In the genomic region with DNA sequence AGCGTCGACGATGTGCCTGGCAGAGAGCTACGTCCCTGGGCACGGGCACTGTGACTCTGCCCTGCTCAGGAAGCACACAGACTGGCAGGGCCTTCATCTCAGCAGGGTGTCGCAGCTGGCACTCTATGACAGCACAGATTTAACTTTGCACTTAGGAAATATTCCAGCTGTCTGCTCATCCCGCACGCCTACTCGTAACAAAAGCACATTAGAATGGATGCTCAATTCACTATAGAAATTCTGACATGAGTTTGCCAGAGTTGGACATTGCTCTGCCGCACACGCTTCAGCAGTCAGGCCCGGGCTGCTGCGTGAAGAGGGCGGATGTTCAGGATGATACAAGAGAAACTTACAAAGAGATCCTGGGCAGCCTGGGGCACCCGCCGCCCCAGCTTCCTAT, we compare ENCODE assay signal across 15 mouse cellular contexts. TPM values are rescaled to one million over a fixed set of nuclear protein-coding genes. Genes with fewer than 3 reads are reported as not detected.
DNase-seq lines count a peak whose midpoint lies in the region; ATAC-seq and TF ChIP-seq lines count a peak whose summit lies in the region.
"Had no signal": no experiment of that assay in that cellular context is flagged by ENCODE, and none has a peak within 500 bp of the region (broad histone marks: within the 10 kb centered on the region; RNA-seq: fewer than 3 reads in every experiment).

No protein-coding gene starts in this region.

- ATAC-seq in hindbrain, embryonic 13.5 days (ENCODE audit: low FRiP score) = peak; percentile 85
- ATAC-seq in hindbrain, embryonic 12.5 days (ENCODE audit: low FRiP score) = no peak
- peak; percentile 58; the same call in 1 of the 2 replicates for ATAC-seq in hindbrain, postnatal 0 days
- ATAC-seq in granulocyte monocyte progenitor cell, adult 5-6 weeks (replicated peaks; ENCODE audit: poor library complexity, severe bottlenecking) = no peak
- no peak for ATAC-seq in intestine, embryonic 15.5 days

- DNase-seq in brain, adult 2 months (ENCODE audit: low read depth, low spot score) = peak; percentile 78
- DNase-seq in hindbrain, postnatal 0 days (ENCODE audit: low spot score) = peak; percentile 40
- DNase-seq in left cerebral cortex, postnatal 4 days = peak; percentile 28
- DNase-seq in lung, postnatal 4 days = no peak
- DNase-seq: adrenal gland, postnatal 25 days; cerebellum, adult 2 months; gastrocnemius, postnatal 14 days; kidney, postnatal 25 days; liver, embryonic 13.5 days had no signal

- H3K27ac ChIP-seq in hindbrain, embryonic 13.5 days = no peak overlapping the region
- no peak overlapping the region for H3K27ac ChIP-seq in hindbrain, embryonic 12.5 days
- no peak overlapping the region for H3K27ac ChIP-seq in hindbrain, postnatal 0 days
- no peak overlapping the region for H3K27ac ChIP-seq in intestine, embryonic 15.5 days
- H3K27ac ChIP-seq: embryonic facial prominence, embryonic 15.5 days; liver, embryonic 13.5 days had no signal

- intact Hi-C loops in left cerebral cortex, postnatal 4 days (cut with DNase I) = no loop called here

- TF ChIP-seq CTCF in hindbrain, postnatal 0 days (IDR thresholded peaks at IDR 0.05; ENCODE audit: low read depth) = no peak

- peaks cover 9% of the 10 kb centered on the region; the same call in 1 of the 2 replicates for H3K4me1 ChIP-seq in hindbrain, embryonic 13.5 days (replicated peaks)
- peaks cover 3% of the 10 kb centered on the region; the same call in 1 of the 2 replicates for H3K4me1 ChIP-seq in hindbrain, embryonic 12.5 days
- H3K4me1 ChIP-seq in hindbrain, postnatal 0 days (ENCODE audit: insufficient read depth, low read length) = no peaks in the 10 kb centered on the region
- no peaks in the 10 kb centered on the region for H3K4me1 ChIP-seq in intestine, embryonic 15.5 days (replicated peaks)
- H3K4me1 ChIP-seq: embryonic facial prominence, embryonic 15.5 days; liver, embryonic 13.5 days had no signal

- no peaks in the 10 kb centered on the region for H3K27me3 ChIP-seq in hindbrain, embryonic 13.5 days
- no peaks in the 10 kb centered on the region for H3K27me3 ChIP-seq in hindbrain, embryonic 12.5 days
- no peaks in the 10 kb centered on the region for H3K27me3 ChIP-seq in hindbrain, postnatal 0 days (ENCODE audit: insufficient read depth, low read length)
- H3K27me3 ChIP-seq in intestine, embryonic 15.5 days (replicated peaks) = no peaks in the 10 kb centered on the region
- H3K27me3 ChIP-seq: embryonic facial prominence, embryonic 15.5 days; liver, embryonic 13.5 days had no signal

- H3K36me3 ChIP-seq in hindbrain, embryonic 13.5 days = no peaks in the 10 kb centered on the region
- H3K36me3 ChIP-seq in hindbrain, embryonic 12.5 days = no peaks in the 10 kb centered on the region
- no peaks in the 10 kb centered on the region for H3K36me3 ChIP-seq in hindbrain, postnatal 0 days (ENCODE audit: insufficient read depth, low read length)
- no peaks in the 10 kb centered on the region for H3K36me3 ChIP-seq in intestine, embryonic 15.5 days
- H3K36me3 ChIP-seq: embryonic facial prominence, embryonic 15.5 days; liver, embryonic 13.5 days had no signal

- H3K9ac ChIP-seq in hindbrain, embryonic 13.5 days = no peak overlapping the region
- H3K9ac ChIP-seq in hindbrain, embryonic 12.5 days = no peak overlapping the region
- H3K9ac ChIP-seq in hindbrain, postnatal 0 days (replicated peaks; ENCODE audit: low read length) = no peak overlapping the region; the same call in 1 of the 2 replicates
- no peak overlapping the region for H3K9ac ChIP-seq in intestine, embryonic 15.5 days
- H3K9ac ChIP-seq: embryonic facial prominence, embryonic 15.5 days; liver, embryonic 13.5 days had no signal

- WGBS in hindbrain, embryonic 13.5 days = 60% methylated on average over 16 of the region's 16 CpGs
- 72% methylated on average over 16 of the region's 16 CpGs for WGBS in hindbrain, embryonic 12.5 days
- WGBS in hindbrain, postnatal 0 days = 43% methylated on average over 16 of the region's 16 CpGs
- WGBS in intestine, embryonic 15.5 days = 73% methylated on average over 16 of the region's 16 CpGs

- no peak overlapping the region for H3K4me3 ChIP-seq in hindbrain, embryonic 13.5 days
- no peak overlapping the region for H3K4me3 ChIP-seq in hindbrain, embryonic 12.5 days
- H3K4me3 ChIP-seq in hindbrain, postnatal 0 days (ENCODE audit: low read length) = no peak overlapping the region
- H3K4me3 ChIP-seq in intestine, embryonic 15.5 days (replicated peaks) = no peak overlapping the region
- H3K4me3 ChIP-seq: embryonic facial prominence, embryonic 15.5 days; liver, embryonic 13.5 days had no signal

- H3K9me3 ChIP-seq in hindbrain, embryonic 13.5 days = no peaks in the 10 kb centered on the region
- H3K9me3 ChIP-seq in hindbrain, embryonic 12.5 days (replicated peaks) = no peaks in the 10 kb centered on the region
- no peaks in the 10 kb centered on the region for H3K9me3 ChIP-seq in hindbrain, postnatal 0 days (ENCODE audit: low read length)
- no peaks in the 10 kb centered on the region for H3K9me3 ChIP-seq in intestine, embryonic 15.5 days
- H3K9me3 ChIP-seq: embryonic facial prominence, embryonic 15.5 days; liver, embryonic 13.5 days had no signal

- no peak overlapping the region for H3K4me2 ChIP-seq in hindbrain, embryonic 13.5 days
- H3K4me2 ChIP-seq in hindbrain, embryonic 12.5 days (replicated peaks) = no peak overlapping the region
- 0 out of 2 replicates have a peak overlapping the region, but pooled peaks have one; percentile 13 for H3K4me2 ChIP-seq in hindbrain, postnatal 0 days (ENCODE audit: low read depth, low read length)
- H3K4me2 ChIP-seq in intestine, embryonic 15.5 days (replicated peaks) = no peak overlapping the region
- H3K4me2 ChIP-seq: embryonic facial prominence, embryonic 15.5 days; liver, embryonic 13.5 days had no signal

RNA-seq across cellular contexts. Expression of gene Tmem215, which starts 37.6 kb away (rescaled TPM):
- polyA plus RNA-seq in hindbrain, embryonic 13.5 days (2015; fragmentation: Nextera tagmentation; extraction: Ambion mirVana) = 0.13 and 0.27 TPM in 2 replicates
- 0.09 and 0.14 TPM in 2 replicates for polyA plus RNA-seq in hindbrain, embryonic 12.5 days (2016; fragmentation: Nextera tagmentation; extraction: Ambion mirVana)
- total RNA-seq in hindbrain, postnatal 0 days (2014; rRNA removed) = 0.47 and 2.7 TPM in 2 replicates
- polyA plus RNA-seq in hindbrain, postnatal 0 days (2015; fragmentation: Nextera tagmentation; extraction: Ambion mirVana) = 1.5 and 1.7 TPM in 2 replicates
- total RNA-seq in left cerebral cortex, postnatal 4 days (2021) = 1 to 10 TPM; 1.5 to 2.5 TPM
- total RNA-seq in granulocyte monocyte progenitor cell, adult 5-6 weeks (2014; fragmentation: Nextera tagmentation) = 1.8 and 2.7 TPM in 2 replicates
- total RNA-seq in granulocyte monocyte progenitor cell, adult 5-6 weeks (2017) = 0.41 and 0.78 TPM in 2 replicates
- polyA plus RNA-seq in intestine, embryonic 15.5 days (2015; fragmentation: Nextera tagmentation; extraction: Ambion mirVana) = 1.0 and 1.5 TPM in 2 replicates
- total RNA-seq: adrenal gland, postnatal 25 days; gastrocnemius, postnatal 14 days; megakaryocyte-erythroid progenitor cell, adult 5-6 weeks had no signal

Comparison
In these comparisons a context has a peak if more than half of its experiments do, and no peak if none do; other contexts are left out.
1. ATAC-seq: peak in hindbrain, embryonic 13.5 days (single experiment) and hindbrain, postnatal 0 days (single experiment); none in hindbrain, embryonic 12.5 days (single experiment), granulocyte monocyte progenitor cell, adult 5-6 weeks (single experiment) and intestine, embryonic 15.5 days (single experiment).
2. DNase-seq: peak in brain, adult 2 months (single experiment), hindbrain, postnatal 0 days (single experiment) and left cerebral cortex, postnatal 4 days (single experiment); none in lung, postnatal 4 days (0 of 2).